Mouse (Mus musculus) liver, postnatal 0 days (tissue): ENCODE measurements around the gene Apoa4. TPM values are rescaled to one million over a fixed set of nuclear protein-coding genes. Genes with fewer than 3 reads are reported as not detected.

Experiments
- ATAC-seq: fragments of 200-750 bp; cut with Nextera tagmentation; 2 replicates; pipeline ENCODE4 v1.8.0; 2017; ENCODE audit warnings: mild to moderate bottlenecking, moderate library complexity
- DNase-seq: peaks from one replicate; pipeline ENCODE4 v3.0.0-alpha.2; 2016
- H3K27ac ChIP-seq: fragments of 300-500 bp; sonication (generic); 2 replicates; pipeline ENCODE4 v1.5.1; 2014; ENCODE audit warnings: antibody characterized with exemption, moderate library complexity, mild to moderate bottlenecking, low read depth
- H3K27me3 ChIP-seq: fragments of 300-500 bp; sonication (generic); 2 replicates; pipeline ENCODE4 v1.6.1; 2014; ENCODE audit warnings: low read length, control low read depth, mixed read lengths; ENCODE audit not compliant: insufficient read depth
- H3K36me3 ChIP-seq: fragments of 300-500 bp; sonication (generic); replicated peaks from 2 replicates; pipeline ENCODE4 v1.6.1; 2014; ENCODE audit warnings: mild to moderate bottlenecking, control low read depth, low read length, moderate library complexity, mixed read lengths; ENCODE audit not compliant: insufficient read depth
- H3K4me1 ChIP-seq: fragments of 300-500 bp; sonication (generic); 2 replicates; pipeline ENCODE4 v1.6.1; 2014; ENCODE audit warnings: antibody characterized with exemption, mild to moderate bottlenecking, control low read depth; ENCODE audit not compliant: insufficient read depth
- H3K4me2 ChIP-seq: fragments of 300-500 bp; sonication (generic); 2 replicates; pipeline ENCODE4 v1.6.1; 2014; ENCODE audit warnings: low read depth, mild to moderate bottlenecking, low read length, moderate library complexity, mixed read lengths
- H3K4me3 ChIP-seq: fragments of 300-500 bp; sonication (generic); 2 replicates; pipeline ENCODE4 v1.5.1; 2014; ENCODE audit warnings: low read depth, low read length
- H3K9ac ChIP-seq: fragments of 300-500 bp; sonication (generic); replicated peaks from 2 replicates; pipeline ENCODE4 v1.6.1; 2014; ENCODE audit warnings: mild to moderate bottlenecking, moderate library complexity
- H3K9me3 ChIP-seq: fragments of 300-500 bp; sonication (generic); 2 replicates; pipeline ENCODE4 v1.6.1; 2016; ENCODE audit warnings: mild to moderate bottlenecking, control low read depth, low read length, mixed read lengths
- CTCF ChIP-seq: sonication (generic); IDR thresholded peaks from 2 replicates; pipeline ENCODE4 v1.5.1; 2016; ENCODE audit warnings: antibody characterized with exemption, low read depth
- EP300 ChIP-seq: IDR thresholded peaks from 2 replicates; pipeline ENCODE4 v1.6.1; 2016; ENCODE audit warnings: antibody characterized with exemption, low read depth, mild to moderate bottlenecking
- WGBS: fragments of 180-500 bp; shearing (Covaris S2); extraction: QIAGEN DNeasy Blood & Tissue Kit; methylation state at CpG from one replicate; pipeline ENCODE4 v1.1.7; 2014; ENCODE audit not compliant: insufficient replicate concordance; 5-methylcytosine and 5-hydroxymethylcytosine counted together
- polyA plus RNA-seq: library from polyadenylated mRNA; unstranded; fragments of >200 nt; fragmentation: Nextera tagmentation; extraction: Ambion mirVana; gene quantifications from 2 replicates; pipeline ENCODE4 v1.2.1, GENCODE M21; 2015

The Apoa4 gene
- polyA plus RNA-seq, 1 experiment from 2014 or later: 423 TPM

- Histone ChIP-seq H3K27me3 (no peaks in the 10 kb centered on the region), H3K4me2 (no peak overlapping the region), H3K9ac (no peak overlapping the region), H3K9me3 (no peaks in the 10 kb centered on the region), H3K4me3 (no peak overlapping the region), H3K36me3 (peaks cover 32% of the 10 kb centered on the region), H3K4me1 (peaks cover 18% of the 10 kb centered on the region), H3K27ac (0 out of 2 replicates have a peak overlapping the region, but pooled peaks have one; percentile 2)
- no peak for TF ChIP-seq EP300
- no peak for TF ChIP-seq CTCF
- 74% methylated on average over 6 of the region's 6 CpGs for WGBS
- DNase-seq (no peak), ATAC-seq (no peak)
Measured at GRCm38 (mm10) chr9:46223090-46223489, 17.4 kb upstream of the Apoa4 start.

- Histone ChIP-seq H3K4me1 (peaks cover 19% of the 10 kb centered on the region), H3K4me2 (no peak overlapping the region), H3K27ac (peak overlapping the region; percentile 87), H3K9me3 (no peaks in the 10 kb centered on the region), H3K27me3 (no peaks in the 10 kb centered on the region), H3K36me3 (peaks cover 32% of the 10 kb centered on the region), H3K4me3 (no peak overlapping the region), H3K9ac (no peak overlapping the region)
- no peak for DNase-seq
- ATAC-seq: no peak
- WGBS: 55% methylated on average over 3 of the region's 3 CpGs
- no peak for TF ChIP-seq CTCF
- TF ChIP-seq EP300: no peak
Measured at GRCm38 (mm10) chr9:46224101-46224500, 16.4 kb upstream of the Apoa4 start.

DNA sequence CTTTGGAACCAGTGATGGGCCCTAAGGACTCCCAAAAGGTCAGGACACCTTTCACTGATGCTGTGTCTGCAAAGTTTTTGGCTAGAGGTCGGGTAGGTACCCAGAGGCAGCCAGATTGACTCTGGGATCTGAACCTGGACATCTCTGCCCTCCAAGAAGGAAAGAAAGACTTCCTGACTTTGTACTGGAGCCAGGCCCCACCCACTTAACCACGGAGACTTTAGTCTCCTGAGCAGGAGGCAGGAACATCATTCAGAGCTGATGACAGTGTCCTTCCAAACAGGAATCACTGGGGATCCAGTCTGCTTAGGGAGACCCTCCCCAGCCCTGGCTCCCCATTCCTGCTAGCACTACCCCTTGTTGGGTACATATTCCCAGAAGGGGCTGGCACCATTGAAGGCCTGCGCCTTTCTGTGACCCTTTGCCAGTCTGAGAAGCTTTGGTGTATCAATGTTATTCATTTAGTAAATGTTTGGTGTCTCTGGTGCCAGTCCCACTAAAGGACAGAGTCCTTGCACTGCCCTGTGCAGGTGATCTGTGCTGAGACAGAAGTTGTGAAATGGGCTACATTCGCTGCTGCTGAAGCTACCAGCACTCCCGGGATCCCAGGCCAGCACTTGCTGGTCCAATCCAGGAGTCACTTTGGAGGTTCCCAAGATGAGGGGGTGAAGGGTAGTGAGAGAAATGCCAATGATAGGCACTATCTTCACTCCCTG, 15.4 kb upstream of the Apoa4 start:
- DNase-seq (no peak), ATAC-seq (peak; percentile 30)
- Histone ChIP-seq H3K27me3 (no peaks in the 10 kb centered on the region), H3K9ac (peak overlapping the region; percentile 21; the same call in 1 of the 2 replicates), H3K36me3 (peaks cover 30% of the 10 kb centered on the region), H3K4me1 (peaks cover 19% of the 10 kb centered on the region), H3K4me3 (no peak overlapping the region), H3K9me3 (no peaks in the 10 kb centered on the region), H3K27ac (peak overlapping the region; percentile 87), H3K4me2 (peak overlapping the region; percentile 16; the same call in 1 of the 2 replicates)
- whole genome bisulfite sequencing: 46% methylated on average over 5 of the region's 5 CpGs
- no peak for TF ChIP-seq CTCF
- TF ChIP-seq EP300: no peak

GRCm38 (mm10) chr9:46227064-46227614, 13.4 kb upstream of the Apoa4 start:
- DNase-seq (no peak), ATAC-seq (no peak)
- no peak for TF ChIP-seq CTCF
- no peak for TF ChIP-seq EP300
- no peaks in the 10 kb centered on the region for H3K27me3 ChIP-seq
- H3K36me3 ChIP-seq: peaks cover 10% of the 10 kb centered on the region
- WGBS: 49% methylated on average over 3 of the region's 3 CpGs
- H3K9me3 ChIP-seq: no peaks in the 10 kb centered on the region
- no peak overlapping the region for H3K4me3 ChIP-seq
- H3K9ac ChIP-seq: no peak overlapping the region
- H3K27ac ChIP-seq: peak overlapping the region; percentile 87
- H3K4me1 ChIP-seq: peaks cover 19% of the 10 kb centered on the region
- H3K4me2 ChIP-seq: no peak overlapping the region

DNA sequence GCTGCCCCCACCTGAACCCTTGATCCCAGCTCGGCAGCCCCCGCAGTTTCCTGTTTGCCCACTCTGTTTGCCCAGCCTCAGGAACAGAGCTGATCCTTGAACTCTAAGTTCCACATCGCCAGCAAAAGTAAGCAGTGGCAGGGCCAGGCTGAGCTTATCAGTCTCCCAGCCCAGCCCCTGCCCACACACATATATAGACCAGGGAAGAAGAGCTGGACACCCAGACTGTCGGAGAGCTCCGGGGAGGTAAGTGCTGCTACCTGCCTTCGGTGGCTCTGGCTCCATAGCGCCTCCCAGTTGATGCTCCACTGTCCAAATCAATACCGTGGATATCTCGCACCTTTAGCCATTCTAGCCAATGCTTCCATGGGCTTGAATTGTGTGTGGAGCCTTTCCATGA, 12.0 kb upstream of the Apoa4 start, which contains the start of gene Apoa1:
Apoa1 (plus strand) TSS at position 90 of the 400 bp plus-strand sequence.
- 46% methylated on average over 9 of the region's 9 CpGs for WGBS
- H3K4me3 ChIP-seq: peak within 1 kb of the TSS; percentile 45

More for the DNA sequence above, 12.0 kb upstream of the Apoa4 start, which contains the start of gene Apoa1:
- H3K27me3 ChIP-seq: no peaks in the 10 kb centered on the region
- DNase-seq: peak; percentile 83
- peak; percentile 62 for ATAC-seq
- peak; percentile 65; the same call in 1 of the 2 replicates for TF ChIP-seq EP300
- TF ChIP-seq CTCF: 0 out of 2 replicates have a peak, but pooled peaks have one; percentile 10
- H3K9me3 ChIP-seq: no peaks in the 10 kb centered on the region
- peaks cover 1% of the 10 kb centered on the region; the same call in 1 of the 2 replicates for H3K36me3 ChIP-seq
- peak within 1 kb of the TSS; percentile 96 for H3K27ac ChIP-seq
- peak within 1 kb of the TSS; percentile 69 for H3K4me2 ChIP-seq
- H3K4me1 ChIP-seq: peaks cover 21% of the 10 kb centered on the region
- peak within 1 kb of the TSS; percentile 79 for H3K9ac ChIP-seq
